8 mouse cellular contexts compared by ENCODE assay signal in the genomic region with DNA sequence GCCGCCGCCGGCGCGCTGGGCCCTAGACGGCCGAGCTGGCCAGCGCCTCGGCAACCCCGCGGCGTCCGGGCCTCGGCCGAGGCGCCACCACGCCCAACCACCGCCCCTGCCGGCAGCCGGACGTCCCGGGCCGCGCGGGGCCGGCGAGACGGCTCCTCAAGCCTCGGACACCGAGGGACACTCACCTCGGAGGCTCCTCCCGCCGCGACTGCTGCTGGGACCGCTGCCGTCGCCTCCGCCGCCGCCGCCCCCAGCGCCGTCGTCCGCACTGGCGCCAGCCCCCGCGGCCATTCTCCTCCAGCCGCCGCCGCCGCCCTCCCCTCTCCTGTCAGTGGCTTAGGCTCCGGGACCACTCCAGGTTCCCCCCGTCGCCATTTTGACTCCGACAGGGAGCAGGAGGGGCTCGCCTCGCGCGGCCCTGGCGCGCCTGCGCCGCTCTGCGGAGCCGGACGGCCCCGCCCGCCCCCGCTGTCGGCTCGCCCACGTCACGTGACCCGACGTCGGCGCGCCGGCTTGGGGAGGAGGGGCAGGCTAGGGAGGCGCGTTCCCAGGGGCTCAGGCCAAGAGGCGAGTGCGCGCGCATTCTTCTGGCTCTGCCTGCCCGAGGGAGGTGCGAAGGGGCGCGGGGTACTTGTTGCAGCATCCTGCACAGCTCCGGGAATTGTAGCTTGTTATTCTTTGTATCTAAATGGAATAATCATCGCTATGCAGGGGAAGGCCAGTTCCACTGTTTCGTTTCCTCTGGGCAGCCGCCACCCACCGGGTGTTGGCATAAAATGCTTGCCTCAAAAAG. TPM values are rescaled to one million over a fixed set of nuclear protein-coding genes. Genes with fewer than 3 reads are reported as not detected.
DNase-seq lines count a peak whose midpoint lies in the region; ATAC-seq and TF ChIP-seq lines count a peak whose summit lies in the region.

A gene (minus strand): TSS at position 441 of the 793 bp plus-strand sequence.

- ATAC-seq in activated CD4-positive, CD25-positive, alpha-beta regulatory T cell, adult 4 months, result peak; percentile 71
- peak; percentile 86 for ATAC-seq in megakaryocyte progenitor cell, adult 5-6 weeks (replicated peaks; ENCODE audit: poor library complexity)

- H3K4me3 ChIP-seq in cortical plate, adult 2 months (ENCODE audit: insufficient read depth, low read length), result peak within 1 kb of the TSS; percentile 50

- H3K4me1 ChIP-seq in cortical plate, adult 2 months (ENCODE audit: control insufficient read depth, insufficient read depth, low read length), result peaks cover 2% of the 10 kb centered on the region; the same call in 1 of the 2 replicates

- DNase-seq in gastrocnemius, postnatal 10 days, result peak; percentile 99
- peak; percentile 97 for DNase-seq in induced T-regulatory cell, adult 2 months (ENCODE audit: low read depth)
- peak; percentile 78 to 94 for DNase-seq in left cerebral cortex, adult 9 months (ENCODE audit: low spot score in 2 of 2)
- peak; percentile 97 for DNase-seq in right cerebral cortex, postnatal 14 days
- peak; percentile 94 to 96 for DNase-seq in urinary bladder, postnatal 36 days (ENCODE audit: low spot score in 2 of 2)

- no peak for TF ChIP-seq CTCF in cortical plate, adult 2 months (IDR thresholded peaks at IDR 0.05; ENCODE audit: extremely low read depth, insufficient read depth, low read length)

- peak within 1 kb of the TSS; percentile 85 for H3K27ac ChIP-seq in cortical plate, adult 2 months (ENCODE audit: insufficient read depth, low read length)

- no peak; the same call in 1 of the 2 replicates for TF ChIP-seq POLR2A in cortical plate, adult 2 months (IDR thresholded peaks at IDR 0.05; ENCODE audit: extremely low read depth, insufficient read depth, low read length)

RNA-seq across cellular contexts. Expression of the gene that starts here (rescaled TPM):
- 1 to 10 TPM; 8.6 to 8.7 TPM for polyA plus RNA-seq in activated CD4-positive, CD25-positive, alpha-beta regulatory T cell, adult 4 months (2017; shearing (Covaris generic))
- 12.3 and 12.4 TPM in 2 replicates for polyA plus RNA-seq in cortical plate, adult 2 months (2012; rRNA removed)
- total RNA-seq in gastrocnemius, postnatal 10 days (2021), result 10 to 100 TPM; 18.6 to 25.3 TPM
- 16.5 and 18.7 TPM in 2 replicates for total RNA-seq in megakaryocyte progenitor cell, adult 5-6 weeks (2015)
- total RNA-seq in megakaryocyte progenitor cell, adult 5-6 weeks (2017), result 17.2 and 20.0 TPM in 2 replicates

Comparison
In these comparisons a context has a peak if more than half of its experiments do, and no peak if none do; other contexts are left out.
1. Peak in every context shown above with its lines: DNase-seq, ATAC-seq, H3K4me3 ChIP-seq and H3K27ac ChIP-seq.